Mouse (Mus musculus): ENCODE data around the gene Hemgn. TPM values are rescaled to one million over a fixed set of nuclear protein-coding genes. Genes with fewer than 3 reads are reported as not detected.

Hemgn gene
- polyA plus RNA-seq, 1 experiment from 2014 or later: 0.78 TPM

DNA sequence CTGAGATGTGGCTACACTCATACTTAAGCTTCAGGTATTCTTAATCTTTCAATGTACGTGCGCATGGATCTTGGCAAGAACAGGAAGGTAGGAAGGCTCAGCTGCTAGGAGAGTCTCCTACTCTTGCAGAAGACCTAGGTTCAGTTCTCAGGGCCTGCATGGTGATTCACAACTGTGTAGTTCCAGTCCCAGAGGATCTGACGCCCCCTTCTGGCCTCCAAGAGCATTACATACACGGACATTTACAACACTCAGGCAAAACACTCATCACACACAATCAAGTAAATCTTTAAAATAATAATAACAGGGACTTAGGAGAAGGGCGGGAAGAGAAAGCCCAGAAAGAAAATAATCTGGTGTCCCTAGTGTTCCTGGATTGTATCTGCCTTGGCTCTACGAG, 38.9 kb downstream of the Hemgn start:
- Histone ChIP-seq H3K4me1 (replicated peaks; ENCODE audit: control insufficient read depth, insufficient read depth) (no peaks in the 10 kb centered on the region), H3K27ac (replicated peaks) (no peak overlapping the region), H3K9me3 (ENCODE audit: control insufficient read depth, low read length) (no peaks in the 10 kb centered on the region), H3K27me3 (ENCODE audit: control insufficient read depth, insufficient read depth, low read length) (no peaks in the 10 kb centered on the region), H3K36me3 (ENCODE audit: control insufficient read depth, insufficient read depth, low read length) (peaks cover 7% of the 10 kb centered on the region; the same call in 1 of the 2 replicates), H3K4me3 (ENCODE audit: low read depth, low read length) (no peak overlapping the region), H3K4me2 (replicated peaks; ENCODE audit: low read depth) (peak overlapping the region; percentile 53), H3K9ac (ENCODE audit: low read length) (no peak overlapping the region)
- ATAC-seq (ENCODE audit: low FRiP score, low TSS enrichment) (no peak), DNase-seq (ENCODE audit: low spot score) (no peak)
- WGBS: 54% methylated on average over 6 of the region's 6 CpGs
- TF ChIP-seq CTCF (IDR thresholded peaks at IDR 0.05; ENCODE audit: low read depth): peak; percentile 66
- TF ChIP-seq EP300 (optimal IDR thresholded peaks at IDR 0.05): no peak

DNA sequence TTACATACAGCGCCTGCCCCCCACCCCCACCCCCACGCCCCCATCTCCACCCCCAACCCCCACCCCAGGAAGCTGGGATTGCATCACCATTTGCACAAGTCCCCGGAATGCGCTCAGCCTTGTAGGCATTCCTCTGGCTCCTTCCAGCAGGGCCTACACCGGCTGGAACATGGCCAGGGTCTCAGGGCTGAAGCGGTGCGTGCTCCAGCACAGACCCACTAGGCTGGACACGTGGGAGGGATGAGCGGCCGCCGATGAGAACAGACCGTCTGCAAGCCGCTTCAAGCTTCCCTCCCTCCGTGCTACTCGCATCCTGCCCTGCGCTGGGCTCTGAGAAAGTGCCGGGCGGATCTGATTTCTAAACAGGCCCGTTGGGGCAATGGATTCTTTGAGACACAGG, 42.3 kb downstream of the Hemgn start:
- no peaks in the 10 kb centered on the region for H3K27me3 ChIP-seq (ENCODE audit: control insufficient read depth, insufficient read depth, low read length)
- H3K27ac ChIP-seq (replicated peaks): no peak overlapping the region
- H3K4me2 ChIP-seq (replicated peaks; ENCODE audit: low read depth): peak overlapping the region; percentile 32; the same call in 1 of the 2 replicates
- ATAC-seq (ENCODE audit: low FRiP score, low TSS enrichment) (peak; percentile 72; the same call in 1 of the 2 replicates), DNase-seq (ENCODE audit: low spot score) (peak; percentile 70)
- no peak for TF ChIP-seq CTCF (IDR thresholded peaks at IDR 0.05; ENCODE audit: low read depth)
- no peak for TF ChIP-seq EP300 (optimal IDR thresholded peaks at IDR 0.05)
- H3K4me3 ChIP-seq (ENCODE audit: low read depth, low read length): no peak overlapping the region
- no peaks in the 10 kb centered on the region for H3K9me3 ChIP-seq (ENCODE audit: control insufficient read depth, low read length)
- no peaks in the 10 kb centered on the region for H3K4me1 ChIP-seq (replicated peaks; ENCODE audit: control insufficient read depth, insufficient read depth)
- no peak overlapping the region for H3K9ac ChIP-seq (ENCODE audit: low read length)
- 1% methylated on average over 17 of the region's 19 CpGs for WGBS
- no peaks in the 10 kb centered on the region for H3K36me3 ChIP-seq (ENCODE audit: control insufficient read depth, insufficient read depth, low read length)

DNA sequence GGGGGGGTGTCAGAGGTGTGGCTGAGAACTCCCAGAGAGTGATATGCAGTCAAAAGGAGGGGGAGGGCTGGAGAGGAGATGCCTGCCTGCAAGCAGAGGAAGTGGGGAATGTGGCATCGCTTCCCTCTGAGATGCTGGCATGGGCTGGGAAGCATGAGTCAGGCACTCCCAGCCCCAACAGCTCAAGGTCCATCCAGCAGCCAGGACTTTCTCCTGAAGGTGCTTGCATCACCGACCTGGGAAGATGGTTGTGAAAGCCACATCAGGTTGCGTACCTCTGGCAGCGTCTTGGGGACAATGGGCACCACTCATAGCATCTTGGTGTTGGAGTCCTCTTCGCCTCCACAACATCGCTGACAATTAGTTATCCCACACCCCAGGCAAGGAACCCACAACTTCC, 42.9 kb downstream of the Hemgn start:
- no peak overlapping the region for H3K4me2 ChIP-seq (replicated peaks; ENCODE audit: low read depth)
- WGBS: 41% methylated on average over 6 of the region's 6 CpGs
- no peak overlapping the region for H3K9ac ChIP-seq (ENCODE audit: low read length)
- H3K9me3 ChIP-seq (ENCODE audit: control insufficient read depth, low read length): no peaks in the 10 kb centered on the region
- no peaks in the 10 kb centered on the region for H3K4me1 ChIP-seq (replicated peaks; ENCODE audit: control insufficient read depth, insufficient read depth)
- TF ChIP-seq CTCF (IDR thresholded peaks at IDR 0.05; ENCODE audit: low read depth) (no peak), EP300 (optimal IDR thresholded peaks at IDR 0.05) (no peak)
- no peak overlapping the region for H3K27ac ChIP-seq (replicated peaks)
- no peaks in the 10 kb centered on the region for H3K27me3 ChIP-seq (ENCODE audit: control insufficient read depth, insufficient read depth, low read length)
- ATAC-seq (ENCODE audit: low FRiP score, low TSS enrichment) (0 out of 2 replicates have a peak, but pooled peaks have one; percentile 40), DNase-seq (ENCODE audit: low spot score) (peak; percentile 38)
- no peaks in the 10 kb centered on the region for H3K36me3 ChIP-seq (ENCODE audit: control insufficient read depth, insufficient read depth, low read length)
- H3K4me3 ChIP-seq (ENCODE audit: low read depth, low read length): no peak overlapping the region

DNA sequence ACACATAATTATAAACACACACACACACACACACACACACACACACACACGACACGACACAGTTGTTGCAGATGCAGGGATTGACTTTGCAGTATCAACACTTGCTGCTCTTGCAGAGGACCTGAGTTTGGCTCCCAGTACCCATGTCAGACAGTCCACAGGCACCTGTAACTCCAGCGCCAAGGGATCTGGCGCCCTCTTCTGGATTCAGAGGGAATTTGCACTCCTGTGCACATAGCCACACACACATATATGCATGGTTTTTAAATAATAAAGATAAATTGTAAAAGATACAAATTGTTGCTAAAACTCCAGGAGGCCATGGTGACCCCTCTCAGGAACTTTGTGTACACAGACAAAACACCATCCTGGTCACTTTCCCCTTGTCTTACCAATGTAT, 44.2 kb downstream of the Hemgn start:
- Histone ChIP-seq H3K4me2 (replicated peaks; ENCODE audit: low read depth) (no peak overlapping the region), H3K4me1 (replicated peaks; ENCODE audit: control insufficient read depth, insufficient read depth) (no peaks in the 10 kb centered on the region), H3K27me3 (ENCODE audit: control insufficient read depth, insufficient read depth, low read length) (no peaks in the 10 kb centered on the region), H3K27ac (replicated peaks) (no peak overlapping the region), H3K4me3 (ENCODE audit: low read depth, low read length) (no peak overlapping the region), H3K36me3 (ENCODE audit: control insufficient read depth, insufficient read depth, low read length) (no peaks in the 10 kb centered on the region), H3K9ac (ENCODE audit: low read length) (no peak overlapping the region), H3K9me3 (ENCODE audit: control insufficient read depth, low read length) (0 out of 2 replicates have a peak, but pooled peaks cover 2% of the 10 kb centered on the region)
- ATAC-seq (ENCODE audit: low FRiP score, low TSS enrichment): no peak
- DNase-seq (ENCODE audit: low spot score): no peak
- WGBS: 66% methylated on average over 4 of the region's 4 CpGs
- peak; percentile 56 for TF ChIP-seq CTCF (IDR thresholded peaks at IDR 0.05; ENCODE audit: low read depth)
- TF ChIP-seq EP300 (optimal IDR thresholded peaks at IDR 0.05): no peak

DNA sequence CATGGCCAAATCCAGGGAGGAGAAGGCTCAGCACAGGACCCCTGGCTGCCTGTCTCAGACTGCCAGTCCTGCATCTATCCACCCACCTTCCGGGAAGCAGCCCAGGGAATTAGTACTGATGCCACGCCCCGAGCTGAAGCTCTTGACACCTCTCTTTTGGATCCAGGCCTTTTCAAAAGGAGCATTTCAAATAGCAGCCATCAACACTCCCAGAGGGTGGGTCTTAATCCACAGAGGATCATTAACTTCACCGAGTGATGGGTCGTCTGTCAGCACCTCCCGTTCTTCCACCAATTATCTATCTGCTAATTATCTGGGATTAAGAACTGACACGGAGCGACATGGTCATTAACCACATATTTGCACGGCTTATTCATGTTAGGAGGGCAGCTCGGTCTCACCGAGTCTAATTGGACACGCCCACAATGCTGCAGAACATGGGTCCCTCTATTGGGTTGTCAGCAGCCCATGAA, 45.8 kb downstream of the Hemgn start:
- 8% methylated on average over 12 of the region's 12 CpGs for WGBS
- no peak for TF ChIP-seq EP300 (optimal IDR thresholded peaks at IDR 0.05)
- TF ChIP-seq CTCF (IDR thresholded peaks at IDR 0.05; ENCODE audit: low read depth): no peak
- H3K4me3 ChIP-seq (ENCODE audit: low read depth, low read length): no peak overlapping the region
- no peak overlapping the region for H3K4me2 ChIP-seq (replicated peaks; ENCODE audit: low read depth)
- H3K9me3 ChIP-seq (ENCODE audit: control insufficient read depth, low read length): 0 out of 2 replicates have a peak, but pooled peaks cover 2% of the 10 kb centered on the region
- no peak for ATAC-seq (ENCODE audit: low FRiP score, low TSS enrichment)
- no peaks in the 10 kb centered on the region for H3K27me3 ChIP-seq (ENCODE audit: control insufficient read depth, insufficient read depth, low read length)
- no peak overlapping the region for H3K9ac ChIP-seq (ENCODE audit: low read length)
- H3K27ac ChIP-seq (replicated peaks): no peak overlapping the region
- no peaks in the 10 kb centered on the region for H3K36me3 ChIP-seq (ENCODE audit: control insufficient read depth, insufficient read depth, low read length)
- no peaks in the 10 kb centered on the region for H3K4me1 ChIP-seq (replicated peaks; ENCODE audit: control insufficient read depth, insufficient read depth)
- no peak for DNase-seq (ENCODE audit: low spot score)

DNA sequence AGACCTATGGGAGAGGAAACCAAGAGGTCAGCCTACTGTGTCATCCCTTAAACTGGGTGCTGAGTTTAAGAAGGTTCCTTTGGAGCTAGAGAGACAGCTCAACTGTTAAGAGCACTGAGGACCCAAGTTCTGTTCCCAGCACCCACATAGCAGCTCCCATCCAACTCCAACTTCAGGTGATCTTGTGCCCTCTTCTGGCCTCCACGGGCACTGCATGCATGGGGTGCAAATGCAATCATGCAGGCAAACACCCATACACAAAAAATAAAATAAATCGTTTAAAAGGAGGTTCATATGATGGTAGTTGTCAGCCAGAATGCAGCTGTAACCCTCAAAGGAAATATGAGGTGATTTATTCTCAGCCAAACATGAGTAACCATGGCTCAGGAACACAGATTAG, 48.9 kb downstream of the Hemgn start:
- Histone ChIP-seq H3K27ac (replicated peaks) (no peak overlapping the region), H3K4me3 (ENCODE audit: low read depth, low read length) (no peak overlapping the region), H3K4me1 (replicated peaks; ENCODE audit: control insufficient read depth, insufficient read depth) (no peaks in the 10 kb centered on the region), H3K27me3 (ENCODE audit: control insufficient read depth, insufficient read depth, low read length) (no peaks in the 10 kb centered on the region), H3K9me3 (ENCODE audit: control insufficient read depth, low read length) (0 out of 2 replicates have a peak, but pooled peaks cover 2% of the 10 kb centered on the region), H3K36me3 (ENCODE audit: control insufficient read depth, insufficient read depth, low read length) (no peaks in the 10 kb centered on the region), H3K4me2 (replicated peaks; ENCODE audit: low read depth) (no peak overlapping the region), H3K9ac (ENCODE audit: low read length) (no peak overlapping the region)
- WGBS: 78% methylated on average over 2 of the region's 2 CpGs
- peak; percentile 31; the same call in 1 of the 2 replicates for TF ChIP-seq CTCF (IDR thresholded peaks at IDR 0.05; ENCODE audit: low read depth)
- TF ChIP-seq EP300 (optimal IDR thresholded peaks at IDR 0.05): no peak
- DNase-seq (ENCODE audit: low spot score): no peak
- ATAC-seq (ENCODE audit: low FRiP score, low TSS enrichment): no peak
